Mouse (Mus musculus): Measurements from ENCODE around the gene Gm14406. TPM values are rescaled to one million over a fixed set of nuclear protein-coding genes. Genes with fewer than 3 reads are reported as not detected.
"Not testable (repeated sequence)": the region's sequence is repeated elsewhere in the genome, so short reads cannot be mapped to it uniquely, and the experiment has no call there.

Gene Gm14406
- not detected in 2 replicates for polyA plus RNA-seq (2016; fragmentation: Nextera tagmentation; extraction: Ambion mirVana)

- 89% methylated on average over 2 of the region's 2 CpGs for WGBS
- H3K27me3 ChIP-seq (replicated peaks): not testable (repeated sequence)
Measured at GRCm38 (mm10) chr2:177577998-177578397, at the start of gene Gm14406. Gene Gm14406, minus strand, starts transcription at chr2:177578210.

DNA sequence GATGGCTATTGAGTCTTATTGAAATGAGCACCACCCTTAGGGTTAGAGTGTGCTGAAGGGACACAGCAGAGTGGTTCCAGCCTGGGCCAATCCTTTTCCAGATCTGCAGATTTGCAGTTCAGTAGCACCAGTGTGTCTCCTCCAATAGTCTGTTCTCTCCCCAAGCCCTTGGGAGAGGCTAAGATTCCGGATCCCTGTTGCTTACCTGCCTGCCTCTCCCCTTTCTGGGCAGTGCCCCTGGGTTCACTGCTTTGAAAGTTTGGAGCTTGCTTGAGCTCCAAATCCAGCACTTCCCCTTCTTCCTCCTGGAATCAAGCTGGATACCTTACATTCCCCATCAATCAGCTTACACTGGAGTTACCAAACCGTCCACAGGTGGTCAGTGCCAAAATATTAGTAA lies 2.9 kb downstream of the Gm14406 start:
- 91% methylated on average over 1 of the region's 2 CpGs for WGBS
- H3K4me2 ChIP-seq (replicated peaks); H3K4me3 ChIP-seq; H3K4me1 ChIP-seq; H3K27me3 ChIP-seq (replicated peaks); H3K9ac ChIP-seq; H3K9me3 ChIP-seq; ATAC-seq (ENCODE audit: low FRiP score, low read depth); H3K36me3 ChIP-seq; H3K27ac ChIP-seq: not testable (repeated sequence)

More at GRCm38 (mm10) chr2:177577998-177578397, at the start of gene Gm14406:
- not testable (repeated sequence) for H3K4me3 ChIP-seq; H3K9ac ChIP-seq; H3K36me3 ChIP-seq; H3K4me1 ChIP-seq; H3K27ac ChIP-seq; ATAC-seq (ENCODE audit: low FRiP score, low read depth); H3K9me3 ChIP-seq; H3K4me2 ChIP-seq (replicated peaks)

DNA sequence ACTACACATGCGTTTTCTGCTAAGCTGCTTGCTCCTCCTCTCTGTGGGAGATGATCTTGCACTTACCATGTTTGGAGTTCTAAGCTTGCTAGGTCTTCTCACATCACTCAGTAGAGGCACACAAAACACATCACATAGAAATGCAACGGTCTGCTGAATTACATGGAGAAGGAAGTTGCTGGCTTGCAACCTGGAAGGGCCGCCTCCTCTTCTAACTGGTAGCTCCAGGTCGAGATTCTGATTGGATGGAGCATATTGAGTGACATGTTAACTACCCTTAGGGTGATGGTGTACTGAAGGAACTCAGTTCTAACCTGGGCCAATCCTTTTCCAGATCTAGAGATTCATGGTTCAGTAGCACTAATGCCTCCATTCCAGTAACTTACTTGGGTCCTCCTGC lies 18.6 kb downstream of the Gm14406 start:
- H3K4me2 ChIP-seq (replicated peaks); H3K36me3 ChIP-seq; H3K4me1 ChIP-seq; H3K9ac ChIP-seq; ATAC-seq (ENCODE audit: low FRiP score, low read depth); H3K27me3 ChIP-seq (replicated peaks); H3K9me3 ChIP-seq; H3K4me3 ChIP-seq; H3K27ac ChIP-seq: not testable (repeated sequence)
- 80% methylated on average over 4 of the region's 4 CpGs for WGBS

DNA sequence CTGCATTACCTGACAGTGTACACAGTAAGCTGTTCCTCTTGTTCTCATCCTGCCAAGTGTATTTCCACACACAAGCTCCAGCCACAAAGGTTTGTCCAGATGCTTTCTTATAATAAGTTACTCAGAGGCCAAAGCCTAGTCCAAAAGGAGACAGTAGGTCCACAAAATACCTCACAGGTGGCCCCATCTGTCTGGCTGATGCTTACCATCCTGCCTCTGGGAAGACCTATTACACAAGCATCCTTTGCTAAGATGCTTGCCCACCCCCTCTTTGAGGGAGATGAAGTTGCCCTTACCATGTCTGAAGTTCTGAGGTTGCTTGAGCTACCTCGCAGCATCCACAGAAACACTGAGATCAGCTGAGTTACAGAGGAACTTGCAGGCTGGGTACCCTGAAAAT lies 22.7 kb downstream of the Gm14406 start:
- not testable (repeated sequence) for ATAC-seq (ENCODE audit: low FRiP score, low read depth); H3K4me2 ChIP-seq (replicated peaks); H3K4me1 ChIP-seq; H3K27ac ChIP-seq; H3K9me3 ChIP-seq; H3K4me3 ChIP-seq; H3K36me3 ChIP-seq; H3K27me3 ChIP-seq (replicated peaks); H3K9ac ChIP-seq
- WGBS: 56% methylated on average over 1 of the region's 1 CpGs

DNA sequence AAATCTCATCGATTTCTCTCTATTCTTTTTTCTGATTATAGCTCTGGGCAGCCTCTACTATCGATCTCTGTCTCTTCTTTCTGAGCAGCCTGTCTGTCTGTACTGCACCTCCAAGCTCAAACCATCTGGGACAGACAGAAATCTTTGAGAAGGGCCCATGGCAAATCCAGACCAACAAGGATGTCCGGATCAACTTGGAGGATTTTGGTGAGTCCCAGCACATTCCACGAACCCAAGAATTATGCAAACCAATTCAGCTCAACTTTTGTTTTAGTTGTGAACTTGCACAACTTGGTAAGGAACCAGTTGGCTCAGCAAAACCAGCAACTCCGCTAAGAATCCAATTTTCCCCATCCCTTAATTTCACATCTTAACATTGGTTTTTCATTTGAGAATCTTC lies 40.3 kb downstream of the Gm14406 start:
- H3K27me3 ChIP-seq (replicated peaks); ATAC-seq (ENCODE audit: low FRiP score, low read depth); H3K4me2 ChIP-seq (replicated peaks); H3K27ac ChIP-seq; H3K4me1 ChIP-seq; H3K9me3 ChIP-seq; H3K4me3 ChIP-seq; H3K36me3 ChIP-seq; H3K9ac ChIP-seq: not testable (repeated sequence)
- WGBS: 84% methylated on average over 5 of the region's 5 CpGs

- not testable (repeated sequence) for H3K36me3 ChIP-seq
Measured at GRCm38 (mm10) chr2:177537141-177537540, 40.9 kb downstream of the Gm14406 start.

DNA sequence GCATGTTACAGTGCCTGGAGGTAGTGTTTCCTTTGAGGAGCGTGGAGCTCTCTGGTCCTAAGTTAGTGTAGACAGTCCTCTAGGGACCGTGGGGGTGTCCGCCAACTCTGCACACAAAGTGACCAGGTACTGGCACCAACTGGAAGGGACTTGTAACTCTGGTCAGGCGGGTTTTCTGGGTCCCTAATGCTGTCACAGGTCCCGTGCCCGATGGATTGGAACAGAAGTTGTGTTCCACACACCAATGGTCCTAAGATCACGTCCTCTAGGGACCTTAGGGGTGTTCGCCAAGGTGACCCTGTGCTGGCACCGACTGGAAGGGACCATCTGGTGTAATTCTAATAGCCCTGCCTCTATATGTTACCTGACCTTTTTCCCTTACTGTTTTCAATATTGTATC lies 42.1 kb downstream of the Gm14406 start:
- Histone ChIP-seq H3K27ac (no peak overlapping the region), H3K27me3 (replicated peaks) (no peaks in the 10 kb centered on the region), H3K36me3 (no peaks in the 10 kb centered on the region), H3K4me1 (no peaks in the 10 kb centered on the region), H3K4me2 (replicated peaks) (no peak overlapping the region), H3K9ac (no peak overlapping the region), H3K9me3 (peaks cover 5% of the 10 kb centered on the region; the same call in 1 of the 2 replicates), H3K4me3 (no peak overlapping the region)
- WGBS: 86% methylated on average over 9 of the region's 9 CpGs
- ATAC-seq (ENCODE audit: low FRiP score, low read depth): no peak

More at GRCm38 (mm10) chr2:177537141-177537540, 40.9 kb downstream of the Gm14406 start:
- not testable (repeated sequence) for H3K9me3 ChIP-seq; H3K27me3 ChIP-seq (replicated peaks); ATAC-seq (ENCODE audit: low FRiP score, low read depth); H3K4me3 ChIP-seq; H3K4me1 ChIP-seq; H3K27ac ChIP-seq; H3K9ac ChIP-seq; H3K4me2 ChIP-seq (replicated peaks)
- WGBS: 87% methylated on average over 2 of the region's 2 CpGs

GRCm38 (mm10) chr2:177524171-177524570 lies 53.8 kb downstream of the Gm14406 start:
- H3K9ac ChIP-seq; ATAC-seq (ENCODE audit: low FRiP score, low read depth): not testable (repeated sequence)

GRCm38 (mm10) chr2:177523674-177524073 lies 54.3 kb downstream of the Gm14406 start:
- H3K9me3 ChIP-seq: peaks cover 13% of the 10 kb centered on the region
- WGBS: 92% methylated on average over 6 of the region's 6 CpGs
- H3K27me3 ChIP-seq (replicated peaks); H3K9ac ChIP-seq; H3K36me3 ChIP-seq; ATAC-seq (ENCODE audit: low FRiP score, low read depth); H3K4me1 ChIP-seq; H3K27ac ChIP-seq; H3K4me2 ChIP-seq (replicated peaks); H3K4me3 ChIP-seq: not testable (repeated sequence)

More at GRCm38 (mm10) chr2:177524171-177524570, 53.8 kb downstream of the Gm14406 start:
- not testable (repeated sequence) for H3K4me2 ChIP-seq (replicated peaks); H3K27ac ChIP-seq; H3K36me3 ChIP-seq; H3K27me3 ChIP-seq (replicated peaks); H3K4me3 ChIP-seq; H3K4me1 ChIP-seq
- 93% methylated on average over 16 of the region's 16 CpGs for WGBS
- peaks cover 13% of the 10 kb centered on the region for H3K9me3 ChIP-seq

DNA sequence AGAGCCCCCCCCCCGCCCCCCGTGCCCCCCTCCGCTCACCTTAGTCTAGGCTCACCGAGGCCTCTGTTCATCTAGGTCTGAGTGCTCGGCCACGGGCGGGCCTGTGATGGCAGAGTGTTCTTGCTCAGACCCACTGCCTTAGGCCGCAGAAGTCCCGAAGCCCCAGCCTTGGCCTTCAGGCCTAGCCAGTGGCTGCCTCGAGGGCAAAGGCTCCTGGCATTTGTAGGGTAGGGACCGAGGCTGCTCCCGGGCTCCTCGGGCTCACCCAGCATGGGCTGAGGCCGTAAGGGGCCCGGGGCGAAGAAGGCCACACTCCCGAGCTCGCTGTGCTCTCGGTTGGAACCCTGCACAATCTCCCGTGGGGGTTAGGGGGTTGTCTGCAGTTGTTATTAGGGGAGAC lies 54.9 kb downstream of the Gm14406 start:
- Histone ChIP-seq H3K4me3 (no peak overlapping the region), H3K27me3 (replicated peaks) (no peaks in the 10 kb centered on the region), H3K4me2 (replicated peaks) (no peak overlapping the region), H3K27ac (no peak overlapping the region), H3K36me3 (no peaks in the 10 kb centered on the region), H3K4me1 (no peaks in the 10 kb centered on the region), H3K9me3 (peaks cover 13% of the 10 kb centered on the region), H3K9ac (no peak overlapping the region)
- no peak for ATAC-seq (ENCODE audit: low FRiP score, low read depth)
- WGBS: 93% methylated on average over 20 of the region's 20 CpGs

- Histone ChIP-seq H3K36me3 (no peaks in the 10 kb centered on the region), H3K9me3 (peaks cover 13% of the 10 kb centered on the region), H3K4me3 (no peak overlapping the region), H3K4me1 (no peaks in the 10 kb centered on the region), H3K9ac (no peak overlapping the region), H3K27me3 (replicated peaks) (no peaks in the 10 kb centered on the region), H3K27ac (no peak overlapping the region), H3K4me2 (replicated peaks) (no peak overlapping the region)
- WGBS: 84% methylated on average over 8 of the region's 8 CpGs
- ATAC-seq (ENCODE audit: low FRiP score, low read depth): no peak
Measured at GRCm38 (mm10) chr2:177520035-177520434, 58.0 kb downstream of the Gm14406 start.
